Mouse (Mus musculus): ENCODE data around the gene Ank2. TPM values are rescaled to one million over a fixed set of nuclear protein-coding genes. Genes with fewer than 3 reads are reported as not detected.

Ank2 gene
- polyA plus RNA-seq, 1 experiment from 2014 or later, result 40.4 TPM

GRCm38 (mm10) chr3:127397774-127398173, 101.4 kb downstream of the Ank2 start:
- DNase-seq (ENCODE audit: low spot score), result no peak
- WGBS, result 96% methylated on average over 9 of the region's 9 CpGs
- H3K9me3 ChIP-seq (replicated peaks), result peaks cover 3% of the 10 kb centered on the region; the same call in 1 of the 2 replicates
- H3K4me3 ChIP-seq, result no peak overlapping the region
- peaks cover 27% of the 10 kb centered on the region for H3K36me3 ChIP-seq
- no peaks in the 10 kb centered on the region for H3K27me3 ChIP-seq (ENCODE audit: low read depth, poor library complexity, severe bottlenecking)
- no peak overlapping the region for H3K27ac ChIP-seq (replicated peaks)
- H3K4me1 ChIP-seq, result no peaks in the 10 kb centered on the region

- peaks cover 27% of the 10 kb centered on the region for H3K36me3 ChIP-seq
- no peak for DNase-seq (ENCODE audit: low spot score)
- H3K4me1 ChIP-seq, result no peaks in the 10 kb centered on the region
- no peak overlapping the region for H3K27ac ChIP-seq (replicated peaks)
- WGBS, result 93% methylated on average over 8 of the region's 8 CpGs
- H3K4me3 ChIP-seq, result no peak overlapping the region
- no peaks in the 10 kb centered on the region for H3K27me3 ChIP-seq (ENCODE audit: low read depth, poor library complexity, severe bottlenecking)
- H3K9me3 ChIP-seq (replicated peaks), result peaks cover 3% of the 10 kb centered on the region; the same call in 1 of the 2 replicates
These were observed 103.9 kb downstream of the Ank2 start for GRCm38 (mm10) chr3:127395202-127395601.

- H3K36me3 ChIP-seq, result peaks cover 4% of the 10 kb centered on the region; the same call in 1 of the 2 replicates
- WGBS, result 39% methylated on average over 14 of the region's 14 CpGs
- peak; percentile 43 for DNase-seq (ENCODE audit: low spot score)
- no peaks in the 10 kb centered on the region for H3K9me3 ChIP-seq (replicated peaks)
- H3K27me3 ChIP-seq (ENCODE audit: low read depth, poor library complexity, severe bottlenecking), result peaks cover 15% of the 10 kb centered on the region; the same call in 1 of the 2 replicates
- H3K4me1 ChIP-seq, result peaks cover 12% of the 10 kb centered on the region
- no peak overlapping the region for H3K27ac ChIP-seq (replicated peaks)
- H3K4me3 ChIP-seq, result no peak overlapping the region
These were observed 112.1 kb downstream of the Ank2 start for GRCm38 (mm10) chr3:127387016-127387517.

- Histone ChIP-seq H3K27ac (replicated peaks) (no peak overlapping the region), H3K27me3 (ENCODE audit: low read depth, poor library complexity, severe bottlenecking) (peaks cover 10% of the 10 kb centered on the region; the same call in 1 of the 2 replicates), H3K4me1 (peaks cover 12% of the 10 kb centered on the region), H3K9me3 (replicated peaks) (no peaks in the 10 kb centered on the region), H3K4me3 (no peak overlapping the region), H3K36me3 (peaks cover 4% of the 10 kb centered on the region; the same call in 1 of the 2 replicates)
- 95% methylated on average over 3 of the region's 3 CpGs for WGBS
- DNase-seq (ENCODE audit: low spot score), result no peak
These were observed 115.9 kb downstream of the Ank2 start for GRCm38 (mm10) chr3:127383231-127383630.

GRCm38 (mm10) chr3:127376901-127377460, 122.2 kb downstream of the Ank2 start:
- DNase-seq (ENCODE audit: low spot score), result no peak
- Histone ChIP-seq H3K4me3 (no peak overlapping the region), H3K27me3 (ENCODE audit: low read depth, poor library complexity, severe bottlenecking) (no peaks in the 10 kb centered on the region), H3K36me3 (no peaks in the 10 kb centered on the region), H3K9me3 (replicated peaks) (peaks cover 3% of the 10 kb centered on the region; the same call in 1 of the 2 replicates), H3K27ac (replicated peaks) (no peak overlapping the region), H3K4me1 (peaks cover 18% of the 10 kb centered on the region)
- WGBS, result 89% methylated on average over 8 of the region's 8 CpGs

GRCm38 (mm10) chr3:127375956-127376660, 123.0 kb downstream of the Ank2 start:
- Histone ChIP-seq H3K27ac (replicated peaks) (peak overlapping the region; percentile 13; the same call in 1 of the 2 replicates), H3K4me1 (peaks cover 18% of the 10 kb centered on the region), H3K36me3 (no peaks in the 10 kb centered on the region), H3K27me3 (ENCODE audit: low read depth, poor library complexity, severe bottlenecking) (no peaks in the 10 kb centered on the region), H3K9me3 (replicated peaks) (peaks cover 6% of the 10 kb centered on the region; the same call in 1 of the 2 replicates), H3K4me3 (no peak overlapping the region)
- WGBS, result 36% methylated on average over 11 of the region's 11 CpGs
- no peak for DNase-seq (ENCODE audit: low spot score)

- Histone ChIP-seq H3K4me3 (no peak overlapping the region), H3K4me1 (peaks cover 18% of the 10 kb centered on the region), H3K36me3 (no peaks in the 10 kb centered on the region), H3K9me3 (replicated peaks) (peaks cover 6% of the 10 kb centered on the region; the same call in 1 of the 2 replicates), H3K27ac (replicated peaks) (no peak overlapping the region), H3K27me3 (ENCODE audit: low read depth, poor library complexity, severe bottlenecking) (no peaks in the 10 kb centered on the region)
- no peak for DNase-seq (ENCODE audit: low spot score)
- WGBS, result 93% methylated on average over 6 of the region's 6 CpGs
These were observed 124.9 kb downstream of the Ank2 start for GRCm38 (mm10) chr3:127374190-127374710.

- Histone ChIP-seq H3K27ac (replicated peaks) (no peak overlapping the region), H3K4me3 (no peak overlapping the region), H3K27me3 (ENCODE audit: low read depth, poor library complexity, severe bottlenecking) (no peaks in the 10 kb centered on the region), H3K36me3 (no peaks in the 10 kb centered on the region), H3K9me3 (replicated peaks) (peaks cover 6% of the 10 kb centered on the region; the same call in 1 of the 2 replicates), H3K4me1 (peaks cover 16% of the 10 kb centered on the region)
- DNase-seq (ENCODE audit: low spot score), result no peak
- WGBS, result 91% methylated on average over 1 of the region's 1 CpGs
These were observed 127.4 kb downstream of the Ank2 start for GRCm38 (mm10) chr3:127371774-127372173.

GRCm38 (mm10) chr3:127369529-127369928, 129.6 kb downstream of the Ank2 start:
- WGBS, result 87% methylated on average over 6 of the region's 6 CpGs
- peaks cover 6% of the 10 kb centered on the region; the same call in 1 of the 2 replicates for H3K9me3 ChIP-seq (replicated peaks)
- no peak overlapping the region for H3K27ac ChIP-seq (replicated peaks)
- no peaks in the 10 kb centered on the region for H3K27me3 ChIP-seq (ENCODE audit: low read depth, poor library complexity, severe bottlenecking)
- no peaks in the 10 kb centered on the region for H3K36me3 ChIP-seq
- DNase-seq (ENCODE audit: low spot score), result no peak
- H3K4me3 ChIP-seq, result no peak overlapping the region
- peaks cover 4% of the 10 kb centered on the region for H3K4me1 ChIP-seq

GRCm38 (mm10) chr3:127367450-127367849, 131.7 kb downstream of the Ank2 start:
- Histone ChIP-seq H3K27ac (replicated peaks) (no peak overlapping the region), H3K27me3 (ENCODE audit: low read depth, poor library complexity, severe bottlenecking) (no peaks in the 10 kb centered on the region), H3K4me3 (no peak overlapping the region), H3K4me1 (peaks cover 4% of the 10 kb centered on the region), H3K9me3 (replicated peaks) (peaks cover 6% of the 10 kb centered on the region; the same call in 1 of the 2 replicates), H3K36me3 (no peaks in the 10 kb centered on the region)
- 87% methylated on average over 4 of the region's 4 CpGs for WGBS
- no peak for DNase-seq (ENCODE audit: low spot score)

- Histone ChIP-seq H3K27ac (replicated peaks) (no peak overlapping the region), H3K4me3 (no peak overlapping the region), H3K9me3 (replicated peaks) (no peaks in the 10 kb centered on the region), H3K4me1 (peaks cover 12% of the 10 kb centered on the region), H3K36me3 (no peaks in the 10 kb centered on the region), H3K27me3 (ENCODE audit: low read depth, poor library complexity, severe bottlenecking) (no peaks in the 10 kb centered on the region)
- 91% methylated on average over 15 of the region's 15 CpGs for WGBS
- DNase-seq (ENCODE audit: low spot score), result no peak
These were observed 135.6 kb downstream of the Ank2 start for GRCm38 (mm10) chr3:127363512-127363911.

- H3K36me3 ChIP-seq, result no peaks in the 10 kb centered on the region
- H3K4me3 ChIP-seq, result no peak overlapping the region
- peaks cover 12% of the 10 kb centered on the region for H3K4me1 ChIP-seq
- H3K27ac ChIP-seq (replicated peaks), result no peak overlapping the region
- no peaks in the 10 kb centered on the region for H3K9me3 ChIP-seq (replicated peaks)
- 93% methylated on average over 9 of the region's 9 CpGs for WGBS
- H3K27me3 ChIP-seq (ENCODE audit: low read depth, poor library complexity, severe bottlenecking), result no peaks in the 10 kb centered on the region
- no peak for DNase-seq (ENCODE audit: low spot score)
These were observed 136.3 kb downstream of the Ank2 start for GRCm38 (mm10) chr3:127362611-127363393.

All from midbrain, embryonic 10.5 days (tissue).